Mouse (Mus musculus) ovary, adult 2 months (tissue): ENCODE data around the gene Get4. TPM values are rescaled to one million over a fixed set of nuclear protein-coding genes. Genes with fewer than 3 reads are reported as not detected.

ENCODE experiments used
- polyA plus RNA-seq: library from polyadenylated mRNA; depleted of rRNA; stranded (reverse); fragments of >200 nt; gene quantifications from 2 replicates; pipeline ENCODE4 v1.2.3, GENCODE M21; 2012; rRNA removed

Get4 gene
- 306 and 544 TPM in 2 replicates for polyA plus RNA-seq

DNA sequence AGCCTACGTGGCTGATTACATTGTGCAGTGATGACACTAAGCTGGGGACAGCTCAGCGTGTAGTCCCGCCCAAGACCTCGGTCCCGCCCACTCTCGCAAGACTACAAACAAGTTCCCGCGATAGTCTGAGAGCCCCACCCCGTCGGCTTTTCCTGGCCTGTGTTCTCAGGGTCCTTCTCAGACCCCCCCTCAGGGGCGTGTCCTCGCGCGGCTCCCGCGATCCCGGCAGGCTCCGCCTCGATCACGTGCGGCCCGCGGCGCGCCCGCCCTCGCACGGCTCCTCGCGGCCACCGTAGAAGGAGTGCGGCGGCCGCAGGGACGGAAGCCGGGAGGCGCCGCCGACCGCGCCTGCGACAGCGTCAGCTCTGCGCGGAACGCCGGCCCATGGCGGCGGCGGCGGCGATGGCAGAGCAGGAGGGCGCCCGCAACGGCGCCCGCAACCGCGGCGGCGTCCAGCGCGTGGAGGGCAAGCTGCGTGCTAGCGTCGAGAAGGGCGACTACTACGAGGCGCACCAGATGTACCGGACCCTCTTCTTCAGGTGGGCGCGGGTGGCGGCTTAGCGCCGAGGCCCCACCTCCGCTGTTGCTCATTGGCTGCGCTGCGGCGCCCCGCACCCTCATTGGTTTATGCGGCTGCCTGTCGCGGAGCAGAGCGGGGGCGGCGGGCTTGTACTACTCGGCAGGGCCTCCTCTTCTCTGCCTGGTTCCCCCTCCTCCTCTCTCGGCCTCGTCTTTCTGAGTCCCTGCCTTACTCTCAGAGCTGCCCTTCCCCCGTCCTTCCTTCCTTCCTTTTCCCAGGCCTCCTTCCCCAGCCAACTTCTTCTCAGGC lies at the start of gene Get4:
Gene Get4, plus strand, starts transcription at position 244 of the 829 bp plus-strand sequence.

Other genes starting within 250 kb of the Get4 start
- gene Prkar1b, start 102.3 kb upstream of the Get4 start, polyA plus RNA-seq = 23.6 and 25.0 TPM in 2 replicates
- gene Dnaaf5, start 102.1 kb upstream of the Get4 start, polyA plus RNA-seq = 40.9 and 59.5 TPM in 2 replicates
- 56.8 and 64.1 TPM in 2 replicates for gene Sun1, start 51.7 kb upstream of the Get4 start, polyA plus RNA-seq
- gene Adap1, start 73.3 kb downstream of the Get4 start, polyA plus RNA-seq = 6.9 and 7.4 TPM in 2 replicates
- 56.4 and 75.0 TPM in 2 replicates for gene Cox19, start 99.1 kb downstream of the Get4 start, polyA plus RNA-seq
- 0.50 and 1.6 TPM in 2 replicates for gene Cyp2w1, start 100.3 kb downstream of the Get4 start, polyA plus RNA-seq
- 30.7 and 31.7 TPM in 2 replicates for gene Gpr146, start 125.4 kb downstream of the Get4 start, polyA plus RNA-seq
- gene C130050O18Rik, start 153.0 kb downstream of the Get4 start, polyA plus RNA-seq = 1.5 and 2.4 TPM in 2 replicates
- gene Gper1, start 170.8 kb downstream of the Get4 start, polyA plus RNA-seq = 4.0 and 5.0 TPM in 2 replicates
- 18.3 and 24.8 TPM in 2 replicates for gene 3110082I17Rik, start 208.2 kb downstream of the Get4 start, polyA plus RNA-seq
- 10.3 and 16.7 TPM in 2 replicates for gene Zfand2a, start 232.2 kb downstream of the Get4 start, polyA plus RNA-seq